Mouse (Mus musculus) heart, postnatal 25 days (tissue): ENCODE measurements around the gene Btbd18. TPM values are rescaled to one million over a fixed set of nuclear protein-coding genes. Genes with fewer than 3 reads are reported as not detected.

Experiments
- DNase-seq: peaks from one replicate; pipeline ENCODE4 v3.0.0; 2022; ENCODE audit warnings: low spot score
- intact Hi-C: fragments of 180-260 bp; cut with DNase I; formaldehyde crosslinking; loops from one replicate; pipeline ENCODE4 v1.15.1; 2025
- total RNA-seq, 2 experiments: library from RNA; stranded (reverse); gene quantifications; 2 replicates each; pipeline ENCODE4 v1.2.3; 2021

The Btbd18 gene
- total RNA-seq, 2 experiments from 2014 or later: not detected

DNA sequence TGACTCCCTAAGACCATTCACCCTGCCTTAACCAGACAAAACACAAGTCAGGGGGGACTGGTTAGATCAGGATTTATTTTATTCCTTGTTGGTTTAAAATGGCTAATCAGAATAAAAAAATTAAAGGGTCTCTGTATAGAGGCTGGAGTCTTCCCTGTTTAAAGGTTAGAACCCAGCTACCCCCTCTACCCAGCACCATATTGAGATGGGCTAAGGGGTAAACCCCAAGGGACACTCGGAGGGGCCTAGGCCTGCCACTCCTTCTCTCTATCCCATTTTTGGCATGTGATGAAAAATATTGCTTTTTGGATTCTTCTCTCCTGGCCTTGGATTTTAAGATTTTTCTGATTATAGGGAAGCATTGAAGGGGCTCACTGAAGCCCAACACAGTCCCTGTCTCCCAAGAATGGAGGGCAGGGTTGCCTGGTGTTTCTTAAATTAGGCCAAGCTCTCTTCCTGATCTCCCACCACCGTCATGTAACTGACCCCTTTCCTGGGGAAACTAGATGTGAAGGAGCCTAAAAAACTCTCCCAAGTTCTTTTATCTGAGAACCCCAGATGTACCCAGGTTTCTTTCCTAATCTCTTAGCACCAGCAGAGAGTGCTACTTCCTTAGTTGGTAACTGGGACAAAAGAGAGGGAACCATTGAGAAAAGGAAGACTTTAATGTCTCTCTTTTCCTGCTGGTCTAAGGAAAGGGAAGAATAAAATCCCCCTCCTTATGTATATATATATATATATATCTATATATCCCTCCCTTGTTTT is 29.4 kb downstream of the Btbd18 start:
- no peak for DNase-seq
- intact Hi-C loops: no loop called here

DNA sequence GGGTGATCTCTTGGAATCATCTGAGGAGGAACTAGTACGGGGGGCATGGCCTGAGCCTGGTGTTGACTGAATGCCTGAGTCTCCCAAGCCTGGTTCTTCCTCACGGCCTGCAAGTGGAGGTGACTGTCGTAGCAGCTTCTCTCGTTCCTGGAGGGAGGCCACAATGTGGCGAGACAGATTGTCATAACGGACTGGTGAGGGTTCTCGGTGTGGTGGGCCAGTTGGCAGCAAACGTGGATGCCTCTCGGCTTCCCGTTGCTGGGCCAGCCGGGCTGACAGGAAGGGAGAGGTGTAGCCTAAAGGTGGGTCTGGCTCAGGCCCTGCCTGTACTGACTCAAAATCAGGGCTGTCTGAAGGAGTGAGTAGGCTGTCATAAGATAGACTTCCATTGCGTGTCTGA is 31.2 kb downstream of the Btbd18 start:
- no peak for DNase-seq
- intact Hi-C loops: no loop called here

DNA sequence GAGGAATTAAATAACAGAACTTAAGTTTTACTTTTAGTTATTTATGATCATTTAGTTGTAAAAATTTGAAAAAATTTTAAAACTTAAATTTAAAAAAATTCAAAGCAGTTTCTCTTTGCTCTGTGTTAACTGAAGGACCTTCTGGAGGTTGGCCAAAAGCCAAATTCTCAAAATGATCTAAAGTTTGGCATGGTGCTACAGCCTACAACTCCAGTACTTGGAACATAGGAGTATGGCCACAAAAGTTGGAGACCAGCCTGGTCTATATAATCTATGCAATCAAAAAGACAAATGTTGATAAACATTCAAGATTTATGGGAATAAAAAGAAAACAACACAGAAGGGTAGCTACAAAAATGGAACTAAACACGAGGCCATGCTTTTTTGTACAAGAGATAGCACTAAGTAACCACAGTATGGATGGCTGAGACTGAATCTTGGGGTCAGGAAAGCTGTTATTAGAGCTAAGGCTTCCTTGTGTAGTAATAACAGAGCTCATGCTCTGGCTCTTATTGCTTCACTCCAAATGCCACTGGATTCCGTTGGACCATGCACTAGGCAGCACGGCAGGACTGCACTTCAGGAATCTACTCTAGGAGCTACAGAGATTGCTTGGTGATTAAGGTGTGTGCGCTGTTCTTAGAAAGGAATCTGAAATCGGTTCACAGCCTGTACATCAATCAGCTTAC is 36.3 kb downstream of the Btbd18 start:
- intact Hi-C loops: no loop called here

GRCm38 (mm10) chr2:84703497-84703896 is 44.6 kb downstream of the Btbd18 start:
- intact Hi-C loops: no loop called here
- DNase-seq: no peak

More for the DNA sequence above, 36.3 kb downstream of the Btbd18 start:
- DNase-seq: no peak

- no peak for DNase-seq
- intact Hi-C loops: no loop called here
Observed at GRCm38 (mm10) chr2:84704329-84704728, 45.5 kb downstream of the Btbd18 start.

- DNase-seq: no peak
- intact Hi-C loops: no loop called here
Observed at GRCm38 (mm10) chr2:84705295-84705694, 46.4 kb downstream of the Btbd18 start.

- intact Hi-C loops: no loop called here
- DNase-seq: no peak
Observed at GRCm38 (mm10) chr2:84707523-84707922, 48.6 kb downstream of the Btbd18 start.

DNA sequence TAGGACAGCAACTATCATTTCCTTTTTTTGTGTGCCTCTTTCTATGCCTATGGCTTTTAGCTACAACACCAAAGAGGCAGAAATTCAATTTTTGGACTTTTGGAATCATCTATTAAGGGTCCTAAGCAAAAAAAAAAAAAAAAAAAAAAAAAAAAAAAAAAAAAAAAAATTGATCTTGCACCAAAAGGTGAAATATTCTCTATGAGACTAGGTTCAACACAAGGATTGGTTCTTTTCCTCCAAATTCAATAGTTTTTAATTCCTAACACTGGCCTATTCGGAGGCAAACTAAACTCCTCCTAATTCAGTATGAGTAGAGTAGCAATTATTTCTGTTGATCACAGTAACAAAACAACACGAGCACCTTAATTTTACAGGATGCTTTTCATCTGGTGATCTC is 53.0 kb downstream of the Btbd18 start:
- intact Hi-C loops: loop anchor here (5.0 kb wide), 1 partner anchor 35 kb away; the partner anchor contains the start of genes Gm28635, Med19 and Tmx2
- DNase-seq: no peak

GRCm38 (mm10) chr2:84714422-84714810 is 55.5 kb downstream of the Btbd18 start:
- no peak for DNase-seq
- intact Hi-C loops: loop anchor here (5.0 kb wide), 1 partner anchor 37 kb away; the partner anchor contains the start of genes Gm28635, Med19 and Tmx2

GRCm38 (mm10) chr2:84714811-84715561 is 56.1 kb downstream of the Btbd18 start, which contains the start of gene Zdhhc5:
Zdhhc5 (minus strand) TSS chr2:84715180.
- intact Hi-C loops: loop anchor here (5.0 kb wide), 1 partner anchor 38 kb away; the partner anchor contains the start of genes Gm28635, Med19 and Tmx2
- DNase-seq: peak; percentile 98

DNA sequence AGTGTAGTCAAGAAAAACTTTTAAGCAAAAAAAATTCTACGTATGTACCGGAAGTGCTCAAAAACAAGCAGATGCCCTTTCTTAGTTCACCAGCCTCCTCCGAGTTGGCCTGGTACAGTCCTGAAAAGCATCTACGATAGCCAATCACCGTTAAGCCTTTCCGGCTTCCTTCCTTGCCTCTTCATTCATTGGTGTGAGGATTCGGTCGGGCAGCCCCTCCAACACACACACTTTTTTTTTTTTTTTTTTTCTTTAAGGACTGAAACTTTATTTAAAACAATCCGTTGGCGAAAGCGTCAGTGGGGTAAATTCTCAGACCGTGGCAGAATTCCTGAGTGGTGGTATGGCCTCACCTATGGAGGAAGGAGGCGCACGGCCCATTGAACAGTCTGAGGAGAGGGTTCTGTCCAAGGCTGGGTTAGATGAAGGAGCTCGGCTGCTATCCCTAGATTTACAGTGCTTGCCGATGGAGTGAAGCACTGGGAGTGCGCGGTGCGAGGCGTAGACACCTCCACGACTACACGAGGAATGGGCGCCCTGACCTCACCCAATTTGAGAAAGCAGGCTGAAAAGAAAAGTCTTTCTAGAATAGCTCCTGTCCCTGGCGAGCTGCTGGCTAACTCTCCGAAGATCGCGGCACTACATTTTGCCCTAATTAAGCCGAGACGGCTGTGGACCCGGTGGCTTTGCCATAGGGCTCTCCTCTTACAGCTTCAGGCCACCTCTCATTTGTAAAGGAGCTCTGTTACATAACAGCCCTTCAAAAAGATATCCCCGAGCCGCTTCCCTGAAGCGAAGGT is 56.9 kb downstream of the Btbd18 start:
- intact Hi-C loops: no loop called here
- peak; percentile 44 for DNase-seq

DNA sequence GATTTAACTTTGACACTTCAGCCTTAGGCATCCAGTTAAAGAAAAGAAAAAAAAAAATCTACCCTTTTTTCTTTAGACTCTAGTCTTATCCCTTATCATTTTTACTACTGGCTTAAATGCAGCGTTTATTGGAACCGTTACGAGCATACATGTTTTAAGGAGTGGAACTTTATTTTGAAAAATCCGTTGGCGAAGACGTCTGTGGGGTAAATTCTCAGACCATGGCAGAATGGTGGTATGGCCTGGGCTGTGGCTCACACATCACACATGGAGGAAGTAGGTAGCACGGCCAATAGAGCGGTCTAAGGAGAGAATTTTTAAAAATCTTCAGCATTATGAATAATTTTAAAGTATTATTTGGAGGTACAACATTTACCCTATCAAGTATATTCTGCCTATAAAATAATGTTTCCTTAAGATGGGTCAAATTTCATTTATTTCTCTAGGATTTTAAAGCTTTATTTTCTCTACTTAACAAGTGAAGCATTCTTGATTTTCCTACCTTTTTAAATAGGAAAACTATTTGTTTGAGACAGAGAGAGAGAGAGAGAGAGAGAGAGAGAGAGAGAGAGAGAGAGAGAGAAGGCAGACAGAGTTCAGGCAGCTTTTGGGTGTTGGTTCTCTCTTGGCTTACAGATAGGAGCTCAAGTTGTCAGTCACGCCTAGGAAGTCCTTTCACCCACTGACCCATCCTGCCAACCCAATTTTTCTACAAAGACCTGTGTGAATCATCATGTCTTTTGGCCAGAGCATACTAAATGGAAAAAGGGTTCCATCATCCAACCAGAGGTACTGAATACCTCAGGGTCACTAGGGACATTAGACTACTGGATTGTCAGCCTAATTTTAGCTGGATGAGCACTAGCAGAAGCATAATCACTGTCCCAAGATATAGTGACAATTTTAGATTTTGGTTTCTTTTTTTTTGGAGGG is 57.8 kb downstream of the Btbd18 start:
- DNase-seq: no peak
- intact Hi-C loops: no loop called here

GRCm38 (mm10) chr2:84717357-84717756 is 58.5 kb downstream of the Btbd18 start:
- intact Hi-C loops: no loop called here
- DNase-seq: no peak

Other genes with a start within 250 kb of the Btbd18 start
- 10 to 100 TPM; 32.3 to 41.2 TPM for gene Calcrl, start 233.7 kb upstream of the Btbd18 start, total RNA-seq
- gene Tfpi, start 182.3 kb upstream of the Btbd18 start, total RNA-seq: 10 to 100 TPM; 51.3 to 57.6 TPM
- gene Ctnnd1, start 8.3 kb upstream of the Btbd18 start, total RNA-seq: 10 to 100 TPM; 66.6 to 70.4 TPM
- 10 to 100 TPM; 22.4 to 25.2 TPM for gene Selenoh, start 11.7 kb downstream of the Btbd18 start, total RNA-seq
- 1 to 10 TPM; 5.4 to 5.8 TPM for gene Gm28635, start 19.0 kb downstream of the Btbd18 start, total RNA-seq
- 10 to 100 TPM; 13.2 to 13.7 TPM for gene Med19, start 19.3 kb downstream of the Btbd18 start, total RNA-seq
- gene Tmx2, start 20.1 kb downstream of the Btbd18 start, total RNA-seq: 100 to 1,000 TPM; 116 to 127 TPM
- 10 to 100 TPM; 61.4 to 62.1 TPM for gene Zdhhc5, start 56.1 kb downstream of the Btbd18 start, total RNA-seq
- 1 to 10 TPM; 4.9 TPM for gene Clp1, start 68.3 kb downstream of the Btbd18 start, total RNA-seq
- 1 to 10 TPM in 1 of 2 experiments, under 1 TPM in 1; 0.94 to 1.1 TPM for gene Ypel4, start 75.0 kb downstream of the Btbd18 start, total RNA-seq
- 1 to 10 TPM; 1.8 to 1.9 TPM for gene Gm19426, start 84.6 kb downstream of the Btbd18 start, total RNA-seq
- gene Serping1, start 116.4 kb downstream of the Btbd18 start, total RNA-seq: 10 to 100 TPM; 68.8 to 75.7 TPM
- gene Ube2l6, start 139.7 kb downstream of the Btbd18 start, total RNA-seq: 10 to 100 TPM; 30.6 to 70.6 TPM
- gene Smtnl1, start 163.6 kb downstream of the Btbd18 start, total RNA-seq: not detected
- gene Timm10, start 167.9 kb downstream of the Btbd18 start, total RNA-seq: 100 to 1,000 TPM in 1 of 2 experiments, 10 to 100 TPM in 1; 99.8 to 103 TPM
- 1 to 10 TPM; 1.5 to 2.2 TPM for gene Slc43a1, start 179.8 kb downstream of the Btbd18 start, total RNA-seq
- 1 to 10 TPM; 1.8 to 4.0 TPM for gene Rtn4rl2, start 227.6 kb downstream of the Btbd18 start, total RNA-seq